Mouse (Mus musculus) lung, postnatal 0 days (tissue): ENCODE measurements at regions not wholly inside any gene's neighbourhood (a gene's known extent, or its start where the extent isn't known, plus 50 kb on each side); places are given as distances from the start of the nearest gene placed in this dataset.

ENCODE experiments used
- ATAC-seq: fragments of 200-750 bp; cut with Nextera tagmentation; 2 replicates; pipeline ENCODE4 v1.8.0; 2017; ENCODE audit warnings: moderate library complexity
- DNase-seq: peaks from one replicate; pipeline ENCODE4 v3.0.0-alpha.2; 2016; ENCODE audit warnings: low spot score
- H3K27ac ChIP-seq: fragments of 300-500 bp; sonication (generic); 2 replicates; pipeline ENCODE4 v1.5.1; 2014; ENCODE audit warnings: antibody characterized with exemption, mild to moderate bottlenecking, low read length, mixed read lengths
- H3K27me3 ChIP-seq: fragments of 300-500 bp; sonication (generic); replicated peaks from 2 replicates; pipeline ENCODE4 v1.6.1; 2014; ENCODE audit warnings: low read length, mixed read lengths; ENCODE audit not compliant: insufficient read depth
- H3K36me3 ChIP-seq: fragments of 300-500 bp; sonication (generic); 2 replicates; pipeline ENCODE4 v1.6.1; 2014; ENCODE audit warnings: low read length, mixed read lengths; ENCODE audit not compliant: insufficient read depth
- H3K4me1 ChIP-seq: fragments of 300-500 bp; sonication (generic); 2 replicates; pipeline ENCODE4 v1.6.1; 2014; ENCODE audit warnings: antibody characterized with exemption, low read depth, low read length, mixed read lengths; ENCODE audit not compliant: insufficient read depth
- H3K4me2 ChIP-seq: fragments of 300-500 bp; sonication (generic); replicated peaks from 2 replicates; pipeline ENCODE4 v1.6.1; 2014; ENCODE audit warnings: low read depth, mild to moderate bottlenecking, low read length, moderate library complexity, mixed read lengths
- H3K4me3 ChIP-seq: fragments of 300-500 bp; sonication (generic); 2 replicates; pipeline ENCODE4 v1.5.1; 2014; ENCODE audit warnings: low read depth, low read length
- H3K9ac ChIP-seq: fragments of 300-500 bp; sonication (generic); replicated peaks from 2 replicates; pipeline ENCODE4 v1.6.1; 2014; ENCODE audit warnings: low read depth, mild to moderate bottlenecking
- H3K9me3 ChIP-seq: fragments of 300-500 bp; sonication (generic); 2 replicates; pipeline ENCODE4 v1.6.1; 2016; ENCODE audit warnings: low read length, mixed read lengths
- CTCF ChIP-seq: IDR thresholded peaks from 2 replicates; pipeline ENCODE4 v1.5.1; 2016; ENCODE audit warnings: antibody characterized with exemption, mild to moderate bottlenecking
- EP300 ChIP-seq: IDR thresholded peaks from 2 replicates; pipeline ENCODE4 v1.6.1; 2016; ENCODE audit warnings: antibody characterized with exemption, mild to moderate bottlenecking, control low read depth
- WGBS: fragments of 180-500 bp; shearing (Covaris S2); extraction: QIAGEN DNeasy Blood & Tissue Kit; methylation state at CpG from one replicate; pipeline ENCODE4 v1.1.7; 2014; 5-methylcytosine and 5-hydroxymethylcytosine counted together

GRCm38 (mm10) chr6:100176914-100177560 lies 110.2 kb downstream of the Rybp start:
- no peaks in the 10 kb centered on the region for H3K9me3 ChIP-seq
- TF ChIP-seq EP300, result no peak
- TF ChIP-seq CTCF, result no peak
- no peak overlapping the region for H3K4me2 ChIP-seq
- ATAC-seq, result no peak
- no peak overlapping the region for H3K27ac ChIP-seq
- no peak for DNase-seq
- no peaks in the 10 kb centered on the region for H3K27me3 ChIP-seq
- 75% methylated on average over 11 of the region's 11 CpGs for WGBS
- H3K4me1 ChIP-seq, result peaks cover 4% of the 10 kb centered on the region
- H3K9ac ChIP-seq, result no peak overlapping the region
- H3K36me3 ChIP-seq, result no peaks in the 10 kb centered on the region
- H3K4me3 ChIP-seq, result no peak overlapping the region

GRCm38 (mm10) chr6:100170711-100171348 lies 116.5 kb downstream of the Rybp start:
- Histone ChIP-seq H3K27ac (no peak overlapping the region), H3K4me3 (no peak overlapping the region), H3K36me3 (no peaks in the 10 kb centered on the region), H3K4me1 (peaks cover 10% of the 10 kb centered on the region; the same call in 1 of the 2 replicates), H3K27me3 (no peaks in the 10 kb centered on the region), H3K9me3 (no peaks in the 10 kb centered on the region), H3K9ac (no peak overlapping the region), H3K4me2 (peak overlapping the region; percentile 12; the same call in 1 of the 2 replicates)
- 9% methylated on average over 22 of the region's 22 CpGs for WGBS
- DNase-seq, result peak; percentile 57
- ATAC-seq, result peak; percentile 62
- TF ChIP-seq CTCF (no peak), EP300 (no peak)

GRCm38 (mm10) chr6:100167321-100167720 lies 120.0 kb downstream of the Rybp start:
- no peak for TF ChIP-seq CTCF
- no peak for TF ChIP-seq EP300
- peaks cover 19% of the 10 kb centered on the region for H3K4me1 ChIP-seq
- no peak overlapping the region for H3K9ac ChIP-seq
- no peaks in the 10 kb centered on the region for H3K36me3 ChIP-seq
- H3K27ac ChIP-seq, result no peak overlapping the region
- no peaks in the 10 kb centered on the region for H3K27me3 ChIP-seq
- no peak for DNase-seq
- no peak overlapping the region for H3K4me2 ChIP-seq
- H3K9me3 ChIP-seq, result no peaks in the 10 kb centered on the region
- no peak for ATAC-seq
- no peak overlapping the region for H3K4me3 ChIP-seq
- WGBS, result 53% methylated on average over 5 of the region's 5 CpGs

- DNase-seq, result no peak
- H3K4me1 ChIP-seq, result peaks cover 15% of the 10 kb centered on the region
- no peak for ATAC-seq
- TF ChIP-seq CTCF (no peak), EP300 (no peak)
- H3K4me3 ChIP-seq, result no peak overlapping the region
- no peak overlapping the region for H3K27ac ChIP-seq
- H3K27me3 ChIP-seq, result no peaks in the 10 kb centered on the region
- no peak overlapping the region for H3K9ac ChIP-seq
- 84% methylated on average over 3 of the region's 3 CpGs for WGBS
- no peak overlapping the region for H3K4me2 ChIP-seq
- no peaks in the 10 kb centered on the region for H3K36me3 ChIP-seq
- no peaks in the 10 kb centered on the region for H3K9me3 ChIP-seq
These were observed 121.5 kb downstream of the Rybp start for GRCm38 (mm10) chr6:100165746-100166145.

- 50% methylated on average over 4 of the region's 4 CpGs for WGBS
- Histone ChIP-seq H3K9ac (no peak overlapping the region), H3K27me3 (no peaks in the 10 kb centered on the region), H3K36me3 (no peaks in the 10 kb centered on the region), H3K4me2 (no peak overlapping the region), H3K27ac (no peak overlapping the region), H3K4me1 (peaks cover 12% of the 10 kb centered on the region), H3K9me3 (no peaks in the 10 kb centered on the region), H3K4me3 (no peak overlapping the region)
- TF ChIP-seq EP300 (no peak), CTCF (no peak)
- DNase-seq (no peak), ATAC-seq (no peak)
These were observed 123.1 kb downstream of the Rybp start for GRCm38 (mm10) chr6:100164162-100164561.

- ATAC-seq (peak; percentile 39), DNase-seq (no peak)
- H3K9ac ChIP-seq, result no peak overlapping the region
These were observed 123.5 kb downstream of the Rybp start for GRCm38 (mm10) chr6:100163814-100164130.

More at GRCm38 (mm10) chr6:100163814-100164130, 123.5 kb downstream of the Rybp start:
- H3K4me1 ChIP-seq, result peaks cover 12% of the 10 kb centered on the region
- no peak for TF ChIP-seq EP300
- TF ChIP-seq CTCF, result no peak
- WGBS, result 48% methylated on average over 5 of the region's 5 CpGs
- no peak overlapping the region for H3K4me2 ChIP-seq
- no peak overlapping the region for H3K27ac ChIP-seq
- no peak overlapping the region for H3K4me3 ChIP-seq
- no peaks in the 10 kb centered on the region for H3K36me3 ChIP-seq
- no peaks in the 10 kb centered on the region for H3K27me3 ChIP-seq
- no peaks in the 10 kb centered on the region for H3K9me3 ChIP-seq
